Mouse (Mus musculus) CD8-positive naive resting alpha-beta T cell, adult 2 months (primary cell): ENCODE results near the gene E2f6.

Experiments
- DNase-seq, 2 experiments: peaks; one replicate each; pipeline ENCODE4 v3.0.0; 2022; ENCODE audit warnings: low read depth in 2 of 2, low spot score in 2 of 2

E2f6 gene

DNA sequence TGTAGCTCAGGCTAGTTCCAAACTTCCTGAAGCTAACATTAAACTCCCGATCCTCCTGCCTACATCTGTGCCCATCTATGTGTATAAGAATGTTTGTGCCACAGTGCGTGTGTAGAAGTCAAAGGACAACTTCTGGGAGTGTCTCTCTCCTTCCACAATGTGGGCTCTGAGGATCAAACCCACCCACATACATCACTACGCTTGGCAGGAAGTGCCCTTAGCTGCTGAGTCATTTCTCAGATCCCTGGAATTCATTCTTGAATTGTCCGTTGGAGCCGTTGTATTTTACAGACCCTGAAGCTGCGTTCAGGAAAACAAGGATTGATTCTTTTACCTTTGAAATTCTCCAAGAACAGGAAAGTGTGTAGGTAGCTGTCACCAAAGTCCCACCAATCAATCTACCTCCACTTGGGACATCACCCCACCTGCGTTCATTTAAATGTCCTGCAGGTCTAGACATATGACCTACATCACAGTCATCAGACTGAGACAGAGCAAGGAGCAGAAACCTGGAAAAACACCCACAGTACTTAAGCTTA, 62.2 kb downstream of the E2f6 start:
- no peak for DNase-seq

DNA sequence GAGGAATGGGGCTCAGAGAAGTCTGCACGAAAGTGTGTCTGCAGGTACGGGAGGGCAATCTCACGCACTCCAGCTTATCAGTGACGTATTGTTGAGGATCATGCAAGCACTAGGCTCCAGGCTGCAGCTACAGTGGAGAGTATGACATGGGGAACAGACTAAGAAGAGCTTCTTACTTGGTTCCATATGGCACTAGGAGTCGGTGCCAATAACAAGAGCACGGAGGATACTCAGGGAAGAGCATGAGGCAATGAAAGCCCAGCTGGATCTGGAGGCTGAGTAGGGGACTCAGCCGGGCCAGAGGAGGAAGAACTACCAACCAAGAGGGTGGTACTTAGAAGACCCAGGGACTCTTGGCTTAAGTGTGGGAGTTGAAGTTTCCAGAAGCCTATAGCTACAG, 62.8 kb downstream of the E2f6 start:
- DNase-seq = no peak

- peak; percentile 39 to 55 for DNase-seq
These were observed 63.3 kb downstream of the E2f6 start for GRCm38 (mm10) chr12:16874086-16874485.

DNA sequence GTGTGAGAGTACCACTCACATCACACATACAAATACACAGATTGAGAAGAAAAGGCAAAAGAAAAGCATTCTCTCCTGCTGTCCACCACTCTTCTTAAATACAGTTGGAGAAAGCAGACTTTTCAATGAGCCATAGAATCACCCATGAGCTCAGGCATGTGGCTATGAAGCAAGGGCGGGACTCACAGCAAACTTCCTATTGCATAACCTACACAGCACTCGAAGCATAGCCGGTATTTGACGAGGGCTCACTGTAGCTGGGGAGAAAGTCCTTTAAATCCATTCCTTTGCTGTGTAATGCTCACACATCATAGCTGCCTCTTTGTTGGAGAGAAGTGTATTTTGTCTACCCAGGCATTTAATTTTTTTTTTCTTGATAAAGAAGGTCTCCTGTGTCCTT, 64.5 kb downstream of the E2f6 start:
- DNase-seq = no peak

DNA sequence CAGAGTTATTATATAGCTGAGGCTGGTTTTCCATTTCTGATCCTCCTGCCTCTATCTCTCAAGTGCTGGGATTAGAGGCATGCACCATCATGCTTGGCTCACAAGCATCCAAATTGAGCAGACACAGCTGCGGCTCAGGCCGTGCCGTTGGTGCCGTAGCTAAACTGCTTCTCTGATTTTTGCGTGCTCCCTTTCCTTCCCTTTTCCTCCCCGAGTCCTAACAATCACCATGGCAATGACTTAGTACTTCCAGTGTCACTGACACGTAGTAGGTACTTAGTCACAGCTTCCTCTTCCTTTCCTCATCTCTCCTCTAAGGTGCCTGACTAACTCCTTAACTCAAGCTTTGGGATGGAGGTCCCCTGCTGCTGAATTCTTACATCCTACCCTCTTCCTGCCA, 64.9 kb downstream of the E2f6 start:
- no peak for DNase-seq

DNA sequence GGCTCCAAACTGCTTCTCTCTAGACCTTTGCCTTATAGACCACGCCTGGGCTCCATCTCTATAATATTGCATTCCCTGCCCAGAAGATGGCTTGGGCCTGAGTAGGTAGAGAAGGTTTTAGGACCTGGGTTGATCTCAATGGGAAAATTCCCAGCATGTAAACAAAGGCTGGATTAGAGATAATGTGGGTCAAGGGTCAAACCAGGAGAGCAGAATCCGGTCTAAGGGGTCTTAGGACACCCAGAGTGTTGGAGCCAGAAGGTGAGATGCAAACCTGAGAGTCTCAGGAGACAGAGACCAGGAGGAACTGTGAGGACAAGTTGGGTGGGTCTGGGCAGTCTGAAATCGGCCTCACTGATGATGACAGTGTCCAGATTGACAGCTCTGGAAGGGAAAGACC, 65.9 kb downstream of the E2f6 start:
- no peak for DNase-seq

DNA sequence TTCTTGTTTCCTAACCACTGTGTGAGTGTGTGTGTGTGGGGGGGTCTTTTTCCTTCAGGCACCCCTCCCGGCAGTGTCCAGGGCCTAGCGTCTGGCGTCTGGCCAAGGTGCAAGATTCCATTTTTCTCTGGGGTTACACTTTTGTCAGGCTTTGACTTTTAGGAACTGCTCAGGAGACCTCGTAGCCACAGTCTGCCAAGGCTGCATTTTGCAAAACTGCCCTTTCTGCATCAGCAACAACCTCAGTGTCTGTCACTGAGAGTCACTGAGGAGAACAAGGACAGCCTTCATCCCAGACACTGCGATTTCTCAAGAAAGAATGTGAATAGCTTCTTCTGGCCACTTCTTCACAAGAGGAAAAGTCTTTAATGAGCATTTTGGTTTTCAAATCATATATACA, 66.4 kb downstream of the E2f6 start:
- DNase-seq = no peak

- no peak for DNase-seq
These were observed 66.9 kb downstream of the E2f6 start for GRCm38 (mm10) chr12:16877679-16878078.

- DNase-seq = no peak
These were observed 68.6 kb downstream of the E2f6 start for GRCm38 (mm10) chr12:16879369-16879768.

- DNase-seq = no peak
These were observed 69.3 kb downstream of the E2f6 start for GRCm38 (mm10) chr12:16880077-16880476.

DNA sequence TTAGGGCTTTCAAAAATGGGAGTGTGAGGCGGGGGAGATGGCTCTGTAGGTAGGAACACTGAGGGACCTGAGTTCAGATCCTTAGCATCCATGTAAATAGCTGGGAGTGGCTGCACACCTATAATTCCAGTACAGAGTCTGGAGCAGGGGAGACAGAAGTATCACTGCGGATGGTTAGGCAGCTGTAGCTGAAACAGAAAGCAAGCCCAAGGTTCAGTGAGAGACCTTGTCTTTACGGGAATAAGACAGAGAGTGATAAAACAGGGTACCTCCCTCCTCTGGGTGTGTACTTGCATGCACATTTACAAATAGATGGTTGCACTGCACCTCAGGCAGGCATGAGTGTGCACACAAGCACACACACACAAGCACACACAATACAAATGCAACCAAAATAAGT, 71.7 kb downstream of the E2f6 start:
- no peak for DNase-seq

- no peak for DNase-seq
These were observed 72.3 kb downstream of the E2f6 start for GRCm38 (mm10) chr12:16883111-16883510.

DNA sequence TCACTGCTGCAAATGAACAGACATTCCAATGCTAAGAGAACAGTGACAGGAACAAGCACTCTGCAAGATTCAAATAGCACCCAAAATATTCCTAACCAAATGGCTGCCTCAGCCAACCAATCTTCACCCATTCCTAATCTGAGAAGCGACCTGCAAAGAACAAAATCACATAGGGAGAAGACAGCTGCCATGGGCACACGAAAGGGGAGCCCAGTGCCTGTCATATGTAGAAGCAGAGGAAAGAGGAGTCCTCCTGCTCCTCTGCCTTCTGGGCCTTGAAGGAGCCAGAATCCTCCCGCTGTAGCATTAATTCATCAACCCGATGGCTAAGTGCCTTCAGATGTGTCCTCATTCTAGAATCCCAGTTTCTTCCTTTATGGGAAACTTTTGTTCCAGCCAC, 73.8 kb downstream of the E2f6 start:
- no peak for DNase-seq

DNA sequence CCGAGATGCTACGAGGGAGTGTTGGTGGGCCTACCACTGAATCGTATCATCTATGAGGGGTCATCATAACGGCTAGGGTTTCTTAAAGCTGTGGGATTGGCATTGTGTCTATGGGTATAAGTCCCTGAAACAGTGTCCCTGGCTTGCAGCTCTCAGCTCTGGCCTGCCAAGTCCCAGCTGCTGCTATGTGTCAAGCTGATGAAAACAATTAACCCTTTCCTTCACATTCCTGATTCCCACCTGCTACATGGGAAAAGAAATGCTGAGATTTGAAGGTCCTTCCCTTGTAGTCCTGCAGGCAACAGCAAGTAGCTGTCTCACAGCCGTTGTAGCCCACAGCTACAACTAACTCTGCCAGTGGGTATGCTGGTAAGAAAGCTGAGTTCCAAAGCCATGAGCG, 75.6 kb downstream of the E2f6 start:
- DNase-seq = no peak
